Mouse (Mus musculus) neural tube, embryonic 14.5 days (tissue): ENCODE measurements around the gene Nr4a1. TPM values are rescaled to one million over a fixed set of nuclear protein-coding genes. Genes with fewer than 3 reads are reported as not detected.
A peak's percentile ranks its signal among the peaks of the same experiment; 100 is the strongest.

Experiments used
- ATAC-seq: fragments of 200-750 bp; cut with Nextera tagmentation; 2 replicates; pipeline ENCODE4 v1.8.0; 2017; ENCODE audit warnings: low read depth, mild to moderate bottlenecking, moderate TSS enrichment, moderate library complexity
- H3K27ac ChIP-seq: fragments of 300-500 bp; sonication (generic); 2 replicates; pipeline ENCODE4 v1.5.1; 2014; ENCODE audit warnings: low read depth, mild to moderate bottlenecking, control low read depth, low read length, moderate library complexity, mixed read lengths
- H3K27me3 ChIP-seq: fragments of 300-500 bp; sonication (generic); 2 replicates; pipeline ENCODE4 v1.6.1; 2014; ENCODE audit warnings: low read length; ENCODE audit not compliant: control insufficient read depth, insufficient read depth
- H3K36me3 ChIP-seq: fragments of 300-500 bp; sonication (generic); 2 replicates; pipeline ENCODE4 v1.6.1; 2014; ENCODE audit warnings: low read length, mixed read lengths; ENCODE audit not compliant: control insufficient read depth, insufficient read depth
- H3K4me1 ChIP-seq: fragments of 300-500 bp; sonication (generic); 2 replicates; pipeline ENCODE4 v1.6.1; 2014; ENCODE audit warnings: low read length; ENCODE audit not compliant: control insufficient read depth, insufficient read depth
- H3K4me2 ChIP-seq: fragments of 300-500 bp; sonication (generic); 2 replicates; pipeline ENCODE4 v1.6.1; 2014; ENCODE audit warnings: mild to moderate bottlenecking, low read depth, low read length, control low read depth
- H3K4me3 ChIP-seq: fragments of 300-500 bp; sonication (generic); 2 replicates; pipeline ENCODE4 v1.5.1; 2014; ENCODE audit warnings: low read depth, low read length, control low read depth, mixed read lengths
- H3K9ac ChIP-seq: fragments of 300-500 bp; sonication (generic); replicated peaks from 2 replicates; pipeline ENCODE4 v1.6.1; 2014; ENCODE audit warnings: low read depth, mild to moderate bottlenecking, control low read depth, low read length, mixed read lengths
- H3K9me3 ChIP-seq: fragments of 300-500 bp; sonication (generic); 2 replicates; pipeline ENCODE4 v1.6.1; 2016; ENCODE audit warnings: low read length; ENCODE audit not compliant: control insufficient read depth
- WGBS: fragments of 180-500 bp; shearing (Covaris S2); extraction: QIAGEN DNeasy Blood & Tissue Kit; methylation state at CpG from one replicate; pipeline ENCODE4 v1.1.7; 2014; 5-methylcytosine and 5-hydroxymethylcytosine counted together
- polyA plus RNA-seq: library from polyadenylated mRNA; unstranded; fragments of >200 nt; fragmentation: Nextera tagmentation; extraction: Ambion mirVana; gene quantifications from 2 replicates; pipeline ENCODE4 v1.2.1, GENCODE M21; 2014

Gene Nr4a1
- polyA plus RNA-seq, 1 experiment from 2014 or later: 5.3 TPM

- no peak overlapping the region; the same call in 1 of the 2 replicates for H3K9ac ChIP-seq
Observed at GRCm38 (mm10) chr15:101221298-101222104, 32.6 kb upstream of the Nr4a1 start.

GRCm38 (mm10) chr15:101222897-101223482 is 31.1 kb upstream of the Nr4a1 start:
- Histone ChIP-seq H3K4me3 (no peak overlapping the region; the same call in 1 of the 2 replicates), H3K9me3 (no peaks in the 10 kb centered on the region), H3K4me2 (peak overlapping the region; percentile 80), H3K4me1 (peaks cover 17% of the 10 kb centered on the region), H3K9ac (no peak overlapping the region), H3K27me3 (no peaks in the 10 kb centered on the region; the same call in 1 of the 2 replicates), H3K27ac (no peak overlapping the region), H3K36me3 (no peaks in the 10 kb centered on the region)
- ATAC-seq: no peak
- 45% methylated on average over 13 of the region's 13 CpGs for WGBS

More at GRCm38 (mm10) chr15:101221298-101222104, 32.6 kb upstream of the Nr4a1 start:
- Histone ChIP-seq H3K4me3 (no peak overlapping the region), H3K4me1 (peaks cover 17% of the 10 kb centered on the region), H3K27me3 (no peaks in the 10 kb centered on the region; the same call in 1 of the 2 replicates), H3K36me3 (no peaks in the 10 kb centered on the region), H3K4me2 (peak overlapping the region; percentile 34), H3K27ac (no peak overlapping the region), H3K9me3 (no peaks in the 10 kb centered on the region)
- ATAC-seq: 0 out of 2 replicates have a peak, but pooled peaks have one; percentile 5
- WGBS: 5% methylated on average over 14 of the region's 14 CpGs

GRCm38 (mm10) chr15:101223596-101223995 is 30.5 kb upstream of the Nr4a1 start:
- ATAC-seq: 0 out of 2 replicates have a peak, but pooled peaks have one; percentile 8
- Histone ChIP-seq H3K27ac (no peak overlapping the region), H3K4me3 (peak overlapping the region; percentile 75), H3K36me3 (no peaks in the 10 kb centered on the region), H3K9ac (peak overlapping the region; percentile 78; the same call in 1 of the 2 replicates), H3K9me3 (no peaks in the 10 kb centered on the region), H3K4me2 (peak overlapping the region; percentile 80), H3K27me3 (no peaks in the 10 kb centered on the region; the same call in 1 of the 2 replicates), H3K4me1 (peaks cover 17% of the 10 kb centered on the region)
- 5% methylated on average over 5 of the region's 5 CpGs for WGBS

GRCm38 (mm10) chr15:101224006-101224906 is 29.8 kb upstream of the Nr4a1 start, which contains the start of gene Grasp:
Gene Grasp, plus strand, starts transcription at chr15:101224188.
- no peak within 1 kb of the TSS for H3K27ac ChIP-seq
- peak within 1 kb of the TSS; percentile 78 for H3K9ac ChIP-seq
- under 1% methylated on average over 60 of the region's 77 CpGs for WGBS
- H3K4me3 ChIP-seq: peak within 1 kb of the TSS; percentile 75
- H3K4me2 ChIP-seq: peak within 1 kb of the TSS; percentile 80
- peaks cover 17% of the 10 kb centered on the region for H3K4me1 ChIP-seq
- no peaks in the 10 kb centered on the region; the same call in 1 of the 2 replicates for H3K27me3 ChIP-seq
- no peaks in the 10 kb centered on the region for H3K9me3 ChIP-seq
- peak; percentile 72 for ATAC-seq
- H3K36me3 ChIP-seq: no peaks in the 10 kb centered on the region

- Histone ChIP-seq H3K36me3 (no peaks in the 10 kb centered on the region), H3K4me3 (peak overlapping the region; percentile 75), H3K4me1 (peaks cover 17% of the 10 kb centered on the region), H3K9me3 (no peaks in the 10 kb centered on the region), H3K27me3 (no peaks in the 10 kb centered on the region; the same call in 1 of the 2 replicates), H3K4me2 (peak overlapping the region; percentile 80), H3K27ac (no peak overlapping the region), H3K9ac (peak overlapping the region; percentile 78)
- no peak for ATAC-seq
- 2% methylated on average over 14 of the region's 14 CpGs for WGBS
Observed at GRCm38 (mm10) chr15:101224977-101225376, 29.1 kb upstream of the Nr4a1 start.

GRCm38 (mm10) chr15:101227971-101228370 is 26.1 kb upstream of the Nr4a1 start:
- no peaks in the 10 kb centered on the region for H3K36me3 ChIP-seq
- no peak for ATAC-seq
- H3K4me2 ChIP-seq: no peak overlapping the region
- 15% methylated on average over 7 of the region's 7 CpGs for WGBS
- H3K9me3 ChIP-seq: no peaks in the 10 kb centered on the region
- no peak overlapping the region for H3K27ac ChIP-seq
- peaks cover 10% of the 10 kb centered on the region for H3K4me1 ChIP-seq
- H3K27me3 ChIP-seq: no peaks in the 10 kb centered on the region; the same call in 1 of the 2 replicates
- no peak overlapping the region for H3K9ac ChIP-seq
- H3K4me3 ChIP-seq: no peak overlapping the region

GRCm38 (mm10) chr15:101228866-101229590 is 25.0 kb upstream of the Nr4a1 start:
- ATAC-seq: no peak
- Histone ChIP-seq H3K27ac (no peak overlapping the region), H3K9me3 (no peaks in the 10 kb centered on the region), H3K9ac (no peak overlapping the region), H3K4me1 (no peaks in the 10 kb centered on the region), H3K36me3 (no peaks in the 10 kb centered on the region), H3K27me3 (no peaks in the 10 kb centered on the region; the same call in 1 of the 2 replicates), H3K4me3 (no peak overlapping the region), H3K4me2 (no peak overlapping the region)
- WGBS: 86% methylated on average over 21 of the region's 21 CpGs

- Histone ChIP-seq H3K4me1 (no peaks in the 10 kb centered on the region), H3K4me2 (no peak overlapping the region), H3K27ac (no peak overlapping the region), H3K9me3 (no peaks in the 10 kb centered on the region), H3K36me3 (no peaks in the 10 kb centered on the region), H3K9ac (no peak overlapping the region), H3K4me3 (no peak overlapping the region), H3K27me3 (no peaks in the 10 kb centered on the region; the same call in 1 of the 2 replicates)
- 94% methylated on average over 19 of the region's 19 CpGs for WGBS
- no peak for ATAC-seq
Observed at GRCm38 (mm10) chr15:101230503-101230902, 23.6 kb upstream of the Nr4a1 start.
